Mouse (Mus musculus) small intestine, adult 2 months (tissue): ENCODE measurements at regions not wholly inside any gene's neighbourhood (a gene's known extent, or its start where the extent isn't known, plus 50 kb on each side); places are given as distances from the start of the nearest gene placed in this dataset.

Experiments used
- CTCF ChIP-seq: fragments of 200-500 bp; IDR thresholded peaks from 2 replicates; pipeline ENCODE4 v1.5.1; 2012; ENCODE audit warnings: low read depth, mild to moderate bottlenecking, control low read depth, inconsistent platforms, low read length, moderate library complexity, mixed read lengths; ENCODE audit not compliant: insufficient replicate concordance, insufficient read length; ENCODE audit errors: extremely low read depth
- POLR2A ChIP-seq: fragments of 200-500 bp; IDR thresholded peaks from 2 replicates; pipeline ENCODE4 v1.6.1; 2012; ENCODE audit warnings: low read depth, mild to moderate bottlenecking, control low read depth, inconsistent platforms, low read length, moderate library complexity

GRCm38 (mm10) chr9:101552789-101553188 lies 301.2 kb upstream of the Ppp2r3a start:
- no peak for TF ChIP-seq CTCF
- TF ChIP-seq POLR2A = no peak
